Mouse (Mus musculus): ENCODE results near the gene Rab8b.
"Not testable (repeated sequence)": the region's sequence is repeated elsewhere in the genome, so short reads cannot be mapped to it uniquely, and the experiment has no call there.

Rab8b gene

DNA sequence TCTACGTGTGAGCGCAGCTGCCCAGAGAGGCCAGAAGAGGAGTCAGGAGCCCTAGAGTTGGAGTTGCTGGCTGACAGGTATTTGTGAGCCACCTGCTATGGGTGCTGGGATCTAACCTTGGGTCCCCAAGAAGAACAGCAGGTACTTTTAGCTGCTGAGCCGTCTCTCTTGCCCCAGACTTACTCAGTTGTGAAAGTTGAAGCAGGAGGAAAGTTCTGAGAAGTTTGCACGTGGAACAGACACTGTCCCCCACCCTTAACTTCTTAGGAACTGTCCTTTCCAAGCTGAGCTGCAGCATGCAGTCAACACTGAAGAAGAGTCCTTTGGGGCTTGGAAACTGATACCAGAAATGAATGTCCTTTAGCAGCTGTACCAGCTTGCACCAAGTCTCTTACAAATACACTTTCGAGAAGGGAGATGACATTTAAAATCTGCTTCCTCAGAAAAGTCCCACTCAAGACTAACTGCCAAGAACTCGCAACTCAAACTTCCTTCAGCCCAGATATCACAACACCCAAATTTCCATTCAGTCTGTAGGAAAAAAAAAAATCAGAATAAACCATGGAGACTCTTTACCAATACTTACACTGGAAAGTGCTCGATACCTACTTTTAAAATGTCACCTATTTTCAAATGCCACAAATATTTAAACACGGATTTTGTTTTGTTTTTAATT is 2.1 kb downstream of the Rab8b start:
- DNase-seq = no peak

- DNase-seq = no peak
Observed at GRCm38 (mm10) chr9:66915869-66916785, 3.4 kb downstream of the Rab8b start.

DNA sequence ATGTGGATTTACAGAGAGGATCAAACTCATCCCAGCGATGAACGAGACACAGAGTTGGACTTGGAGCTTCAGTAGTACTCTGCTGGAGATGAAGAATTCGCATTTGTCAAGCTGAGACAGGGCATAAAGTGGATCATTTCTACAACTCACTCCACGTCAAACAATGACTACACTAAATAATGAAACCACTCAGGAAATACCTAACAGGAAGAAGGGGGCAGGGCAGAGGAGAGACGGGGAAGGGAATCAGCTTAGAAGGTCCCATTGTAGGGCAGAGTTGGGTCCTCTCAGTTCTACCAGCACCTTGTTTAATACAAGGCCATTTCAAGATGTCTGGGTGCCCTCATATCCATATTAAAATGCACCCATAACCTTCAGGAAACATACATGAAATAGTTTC is 4.1 kb downstream of the Rab8b start:
- DNase-seq = no peak

DNA sequence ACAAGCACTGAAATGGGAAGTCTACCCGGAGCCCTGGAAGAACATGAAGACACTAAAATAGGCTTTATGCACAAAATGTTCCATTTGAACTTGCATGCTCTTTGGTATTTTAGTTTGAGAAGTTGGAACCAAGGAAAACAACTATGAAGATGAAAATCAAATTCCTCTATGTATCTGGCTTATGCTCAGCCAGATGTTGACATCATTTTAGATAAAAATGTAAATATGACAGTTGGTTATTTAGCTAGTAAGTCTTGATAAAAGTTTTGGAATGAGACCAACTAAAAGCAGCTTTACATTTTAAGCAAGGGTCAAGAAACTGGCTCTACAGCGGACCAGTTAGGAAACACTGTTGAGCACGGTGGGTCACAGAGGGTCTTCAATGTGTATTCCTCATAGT is 4.9 kb downstream of the Rab8b start:
- no peak for DNase-seq

DNA sequence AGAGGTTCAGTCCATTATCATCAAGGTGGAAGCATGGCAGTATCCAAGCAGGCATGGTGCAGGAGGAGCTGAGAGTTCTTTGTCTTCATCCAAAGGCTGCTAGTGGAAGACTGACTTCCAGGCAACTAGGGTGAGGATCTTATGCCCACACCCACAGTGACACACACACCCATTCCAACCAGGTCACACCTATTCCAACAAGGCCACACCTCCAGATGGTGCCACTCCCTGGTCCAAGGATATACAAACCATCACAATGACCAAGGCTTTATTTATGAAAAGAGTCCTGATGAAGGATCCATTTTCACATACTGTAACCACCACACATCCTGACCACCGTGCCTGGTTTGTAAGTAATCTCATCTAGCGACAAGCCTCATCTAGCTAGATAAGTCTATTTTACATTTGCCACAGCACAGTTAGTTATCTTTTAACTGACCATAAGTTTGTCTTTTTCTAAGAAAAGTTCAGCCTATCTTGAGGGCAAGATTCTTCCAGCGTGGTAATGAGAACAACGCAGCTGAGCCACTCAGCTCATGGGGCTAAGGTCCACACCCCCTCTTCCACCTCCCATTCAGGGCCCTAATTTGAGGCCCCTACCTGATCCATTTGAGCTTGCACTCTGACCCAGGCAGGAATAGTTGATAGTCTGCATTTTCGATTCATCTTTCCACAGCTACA is 6.1 kb downstream of the Rab8b start:
- DNase-seq = not testable (repeated sequence)

- DNase-seq = no peak
Observed at GRCm38 (mm10) chr9:66912304-66912703, 7.2 kb downstream of the Rab8b start.

DNA sequence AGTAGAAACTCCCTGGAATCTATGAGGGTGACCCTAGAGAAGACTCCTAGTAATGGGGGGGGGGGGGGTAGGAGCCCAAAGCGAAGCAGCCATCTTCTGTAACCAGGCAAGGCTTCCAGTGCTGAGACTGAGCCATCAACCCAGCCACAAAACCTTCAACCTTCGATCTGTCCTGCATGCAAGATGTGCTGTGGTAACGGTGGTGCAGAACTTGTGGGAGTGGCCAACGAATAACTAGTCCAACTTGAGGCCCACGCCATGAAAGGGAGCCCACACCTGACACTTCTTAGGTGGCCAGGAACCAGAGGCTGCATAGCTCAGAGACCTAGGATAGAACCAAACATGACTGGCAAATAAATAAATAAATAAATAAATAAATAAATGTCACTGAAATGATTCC is 8.8 kb downstream of the Rab8b start:
- no peak for DNase-seq

DNA sequence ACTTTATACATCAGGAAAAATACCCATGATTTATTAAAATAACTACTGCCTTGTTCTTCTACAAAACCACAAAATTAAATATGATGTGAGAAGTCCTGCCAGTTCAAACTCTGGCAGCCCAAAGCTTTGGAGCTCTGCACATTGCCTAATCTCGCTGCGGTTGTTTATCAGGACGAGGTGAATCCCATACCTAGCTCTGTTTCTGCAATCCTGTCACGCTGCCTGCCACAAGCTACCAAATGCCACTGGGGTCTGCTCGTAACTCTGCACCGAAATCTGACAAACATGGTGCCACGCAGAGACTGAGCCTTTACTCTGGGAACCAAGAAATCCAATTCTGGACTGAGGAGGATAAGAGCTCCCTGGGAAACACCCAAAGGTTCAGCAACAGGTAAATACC is 9.6 kb downstream of the Rab8b start:
- DNase-seq = no peak

- DNase-seq = no peak
Observed at GRCm38 (mm10) chr9:66907746-66908397, 11.6 kb downstream of the Rab8b start.

- no peak for DNase-seq
Observed at GRCm38 (mm10) chr9:66907126-66907525, 12.4 kb downstream of the Rab8b start.

- DNase-seq = no peak
Observed at GRCm38 (mm10) chr9:66905990-66906389, 13.5 kb downstream of the Rab8b start.

DNA sequence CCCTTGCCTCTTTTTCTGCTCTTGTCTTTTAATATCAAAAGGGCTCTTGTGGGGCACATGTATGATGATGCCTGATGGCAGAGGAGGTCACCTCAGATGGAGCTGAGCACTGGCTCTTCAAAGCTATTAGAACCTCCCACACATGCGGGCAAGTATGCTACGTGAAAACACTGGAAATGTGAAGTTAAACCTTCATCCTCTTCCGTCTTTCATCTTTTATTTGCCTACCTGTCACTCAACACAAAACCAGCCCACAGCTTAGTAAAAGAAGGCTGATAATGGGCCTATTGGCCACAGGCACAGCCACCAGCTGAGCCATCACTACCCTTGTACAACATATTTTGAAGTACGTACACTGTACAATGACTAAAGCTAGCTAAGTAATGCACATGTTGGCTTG is 20.0 kb downstream of the Rab8b start:
- DNase-seq = no peak

- no peak for DNase-seq
Observed at GRCm38 (mm10) chr9:66899072-66899471, 20.4 kb downstream of the Rab8b start.

DNA sequence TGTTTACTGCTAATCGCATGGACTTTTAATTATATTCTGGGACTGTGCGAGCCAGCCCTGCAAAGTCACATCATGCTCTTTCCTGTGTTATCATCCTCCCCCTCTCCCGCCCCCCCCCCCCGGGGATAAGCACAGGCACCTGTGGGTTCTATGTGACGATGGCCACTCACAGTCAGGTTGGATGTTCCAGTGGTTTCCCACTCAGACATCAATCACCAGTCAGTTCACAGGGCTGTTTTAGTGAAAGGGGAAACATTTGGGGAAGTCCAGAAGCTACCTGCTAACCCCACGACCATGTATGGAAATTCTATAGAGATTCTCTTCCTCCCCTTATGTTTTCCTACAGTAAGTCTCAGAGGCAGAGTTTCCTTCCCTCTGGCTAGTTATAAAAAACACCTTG is 21.6 kb downstream of the Rab8b start:
- no peak for DNase-seq

GRCm38 (mm10) chr9:66896951-66897350 is 22.5 kb downstream of the Rab8b start:
- DNase-seq = no peak

DNA sequence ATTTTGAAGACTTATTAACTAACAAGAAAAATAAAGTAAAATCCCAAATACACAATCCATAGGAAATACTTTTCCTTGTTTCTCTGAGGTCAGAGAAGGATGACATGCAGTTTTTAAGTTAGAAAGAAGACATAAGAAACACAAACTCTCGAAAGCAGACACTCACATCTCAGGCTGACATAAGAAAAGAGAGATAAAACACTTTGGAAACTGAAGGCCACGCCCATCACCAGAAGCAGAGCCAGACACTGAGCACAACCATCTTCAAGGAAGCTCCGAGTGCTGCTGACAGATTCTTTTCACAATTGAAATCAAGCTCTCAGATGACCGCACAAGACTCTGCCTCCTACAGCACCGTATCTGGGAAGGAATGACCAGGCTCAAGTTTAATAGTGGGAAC is 23.5 kb downstream of the Rab8b start:
- no peak for DNase-seq

GRCm38 (mm10) chr9:66895035-66895779 is 24.3 kb downstream of the Rab8b start:
- no peak for DNase-seq

- no peak for DNase-seq
Observed at GRCm38 (mm10) chr9:66894421-66894820, 25.1 kb downstream of the Rab8b start.

GRCm38 (mm10) chr9:66892456-66892855 is 27.0 kb downstream of the Rab8b start:
- DNase-seq = not testable (repeated sequence)

DNA sequence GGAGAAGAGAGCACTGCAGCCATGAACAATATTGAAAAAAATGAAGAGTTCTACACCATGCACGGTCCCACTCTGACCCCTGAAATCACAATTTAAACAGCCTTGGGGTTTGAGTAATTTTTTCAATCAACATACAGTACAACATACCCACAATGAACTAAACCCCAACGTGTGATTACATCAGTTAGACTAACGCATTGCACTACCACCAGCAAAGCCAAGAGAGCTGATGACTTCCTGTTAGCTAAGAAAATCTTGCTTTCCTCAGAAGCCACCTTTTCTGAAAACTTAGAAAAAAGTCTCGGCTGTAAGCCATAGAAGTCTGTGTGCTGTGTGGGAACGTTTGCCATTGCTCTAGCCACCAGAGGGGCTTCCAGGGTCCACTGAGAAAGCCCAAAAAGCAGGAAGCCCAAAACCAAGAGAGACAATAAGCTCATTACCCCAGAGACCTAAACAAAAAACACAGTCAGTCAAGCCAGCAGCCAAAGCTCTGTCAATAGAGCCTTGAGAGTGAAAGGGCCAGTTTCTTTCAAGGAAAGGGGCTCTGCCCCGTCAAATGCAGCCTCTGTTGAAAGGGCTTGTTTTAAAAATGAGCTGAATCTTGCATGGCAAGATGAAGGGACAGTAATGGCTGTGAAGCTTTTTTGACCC is 31.4 kb downstream of the Rab8b start:
- DNase-seq = peak; percentile 31

DNA sequence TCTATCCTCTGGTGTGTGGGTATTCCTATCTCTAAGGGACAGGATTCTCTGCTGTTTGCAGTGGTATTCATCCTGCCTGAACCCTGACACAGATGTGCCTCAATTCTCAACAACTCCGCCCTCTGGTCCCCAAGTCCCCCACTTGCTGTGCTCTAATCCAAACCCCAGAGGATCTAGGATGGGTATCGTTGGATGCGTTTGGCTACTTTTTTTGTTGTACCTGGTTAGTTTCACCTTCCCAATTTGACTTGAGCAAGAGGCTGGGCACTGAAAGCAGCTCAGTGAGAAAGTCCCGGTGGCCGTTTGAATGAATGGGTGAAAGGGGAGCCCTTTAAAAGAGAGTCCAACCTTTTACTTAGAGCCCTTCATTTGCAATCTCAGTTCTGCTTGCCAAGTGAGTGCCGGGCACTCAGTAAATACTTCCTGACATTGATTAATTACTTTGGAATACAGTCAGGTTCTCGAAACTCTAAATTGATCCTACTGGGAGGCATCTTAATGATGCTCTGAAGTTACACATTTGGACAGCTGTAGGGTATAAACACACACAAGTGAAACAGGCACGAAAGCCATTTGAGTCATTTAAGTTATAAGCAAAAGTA is 32.1 kb downstream of the Rab8b start:
- no peak for DNase-seq

Measured in embryo, embryonic 11 days (tissue).